Mouse (Mus musculus) granulocyte monocyte progenitor cell, adult 5-6 weeks (primary cell): ENCODE data around the gene Tbx22. TPM values are rescaled to one million over a fixed set of nuclear protein-coding genes. Genes with fewer than 3 reads are reported as not detected.

ENCODE experiments used
- ATAC-seq: replicated peaks from 2 replicates; pipeline ENCODE4 v1.8.0; 2016; ENCODE audit warnings: mild to moderate bottlenecking, moderate TSS enrichment, inconsistent platforms; ENCODE audit not compliant: poor library complexity, severe bottlenecking
- total RNA-seq, 2 experiments: library from RNA; stranded (forward) in 1 of 2; stranded (reverse) in 1 of 2; fragments of 200-712, 200-1000 nt in 1 of 2; fragments of >200 nt in 1 of 2; fragmentation: Nextera tagmentation in 1 of 2; gene quantifications; 2 replicates each; pipeline ENCODE4 v1.2.3; 2014 to 2017

The Tbx22 gene
- total RNA-seq (2014; fragmentation: Nextera tagmentation) (not detected in 2 replicates), total RNA-seq (2017) (not detected in 2 replicates)

DNA sequence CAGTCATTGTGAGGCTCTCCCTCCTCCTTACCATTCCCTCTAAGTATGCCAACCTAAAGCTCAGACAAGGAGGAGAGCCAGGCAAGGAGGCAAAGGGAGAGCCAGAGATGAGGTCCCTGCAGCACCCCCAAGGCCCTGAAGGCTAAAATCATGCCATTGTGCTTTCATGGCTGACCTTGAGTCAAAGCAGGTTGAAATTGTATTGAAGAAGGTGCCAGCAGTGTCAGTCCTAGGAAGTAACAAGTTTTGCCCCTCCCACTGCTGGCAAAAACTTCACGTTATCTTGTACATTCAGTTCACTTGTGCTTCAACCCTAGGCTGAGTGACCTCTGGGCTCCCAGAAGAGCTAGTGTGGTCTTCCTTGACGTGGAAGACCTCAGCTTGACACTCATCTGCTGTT lies at the start of gene Tbx22:
Tbx22 (plus strand) TSS at position 301 of the 400 bp plus-strand sequence.
- ATAC-seq = no peak

DNA sequence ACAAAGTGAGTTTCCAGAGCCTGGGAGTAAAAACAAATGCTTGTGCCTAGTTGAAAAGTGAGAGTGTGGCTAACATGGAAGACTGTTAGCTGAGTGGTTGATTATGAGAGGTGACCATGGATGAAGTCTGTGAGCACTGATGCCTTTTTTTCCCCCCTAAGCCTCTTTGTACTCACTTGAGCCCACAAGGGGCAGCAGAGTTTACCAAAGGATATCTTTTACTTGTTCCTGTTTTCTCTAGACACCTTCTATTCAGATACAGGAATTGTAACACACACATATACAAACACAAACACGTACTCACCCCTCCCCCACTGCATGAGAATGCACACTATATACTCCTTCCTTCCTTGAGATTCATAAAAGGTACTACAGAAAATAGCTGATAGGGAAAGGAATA lies 913 bp downstream of the Tbx22 start:
- ATAC-seq = no peak

DNA sequence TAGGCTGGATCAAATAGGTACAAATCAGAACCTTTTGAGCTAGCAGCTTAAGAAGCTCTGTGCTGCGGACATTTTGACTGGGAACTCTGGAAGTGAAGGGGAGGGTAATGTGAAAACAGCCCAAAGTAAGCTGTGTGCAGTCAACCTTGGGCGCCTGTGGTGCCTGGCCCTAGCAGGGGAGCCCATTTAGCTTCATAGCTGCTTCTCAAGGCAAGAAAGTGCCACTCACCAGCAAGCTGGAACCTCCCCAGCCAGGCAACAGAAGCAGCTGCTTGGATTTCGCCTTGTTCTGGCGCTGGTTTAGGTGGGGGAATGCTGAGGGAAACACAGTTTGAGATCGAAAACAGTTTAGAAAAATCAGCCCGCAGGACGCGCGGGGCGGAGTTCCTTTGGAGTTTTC lies 11.4 kb downstream of the Tbx22 start:
- ATAC-seq = no peak

DNA sequence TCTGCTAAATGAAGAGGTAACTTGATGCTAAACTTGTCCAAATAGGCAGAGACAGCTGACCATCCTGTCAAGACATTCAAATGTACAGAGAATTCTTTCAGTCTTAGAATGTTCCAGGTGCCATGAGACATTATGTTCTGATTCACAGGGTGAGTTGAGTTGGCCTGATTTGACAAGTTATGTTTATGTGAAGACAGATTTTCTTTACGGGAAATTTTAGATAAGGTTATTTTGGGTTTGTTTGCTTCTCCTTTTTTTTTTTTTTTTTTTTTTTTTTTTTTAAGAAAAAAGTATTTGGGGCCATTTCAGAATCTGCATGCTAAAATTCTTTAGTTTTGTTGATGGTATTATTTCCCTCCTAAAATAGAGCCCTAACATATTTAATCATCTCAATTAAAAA lies 40.8 kb downstream of the Tbx22 start:
- no peak for ATAC-seq

DNA sequence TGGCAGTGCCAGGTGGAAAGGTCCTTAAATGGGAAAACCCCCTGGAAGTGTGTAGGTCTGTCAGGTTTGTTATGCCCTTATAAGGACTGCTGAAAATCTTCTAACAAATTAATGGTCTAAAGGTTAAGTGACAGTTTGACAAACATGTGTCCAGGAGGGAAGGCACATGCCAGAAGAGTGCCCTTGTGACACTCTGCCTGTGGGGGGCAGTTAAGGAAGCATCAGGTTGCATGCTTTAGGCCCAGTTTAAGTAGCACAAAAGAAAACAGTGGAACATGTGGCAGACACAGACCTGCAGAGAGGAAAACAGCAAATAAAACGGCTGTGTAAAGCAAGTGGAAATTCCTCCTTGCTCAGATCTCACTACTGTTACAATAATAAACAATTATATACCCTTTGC lies 55.8 kb downstream of the Tbx22 start:
- ATAC-seq = no peak

Other genes with a start within 250 kb of the Tbx22 start
- not detected in 2 replicates for gene Tent5d, start 124.6 kb downstream of the Tbx22 start, total RNA-seq (2014; fragmentation: Nextera tagmentation)
- gene Tent5d, start 124.6 kb downstream of the Tbx22 start, total RNA-seq (2017) = 1.5 TPM in 1 of 2 replicates, not detected in the other
- gene 2610002M06Rik, start 148.4 kb downstream of the Tbx22 start, total RNA-seq (2014; fragmentation: Nextera tagmentation) = 10.9 and 11.5 TPM in 2 replicates
- 12.6 and 14.0 TPM in 2 replicates for gene 2610002M06Rik, start 148.4 kb downstream of the Tbx22 start, total RNA-seq (2017)